ENCODE assay signal across 1 mouse cellular context in the genomic region with DNA sequence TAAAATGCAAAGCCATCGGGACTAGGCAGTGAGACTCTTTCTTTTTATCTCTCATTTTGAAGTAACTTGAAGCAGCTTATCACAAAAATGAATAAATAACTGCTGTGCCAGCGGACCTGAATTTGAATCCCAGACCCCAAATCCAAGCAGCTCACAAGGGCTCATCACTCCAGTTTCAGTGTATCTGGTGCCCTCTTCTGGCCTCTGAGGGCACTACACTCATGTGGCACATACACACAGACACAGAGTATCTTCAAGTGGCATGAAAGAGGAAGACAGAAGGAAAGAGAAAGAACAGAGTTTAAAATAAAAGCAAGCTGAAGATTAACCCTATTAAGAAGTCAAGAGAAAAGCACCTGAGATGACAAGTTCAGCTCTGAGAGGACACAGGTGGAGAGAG.
TF ChIP-seq lines count a peak whose summit lies in the region.

No protein-coding gene starts in this region.

TF ChIP-seq in MEL, 35 proteins besides CTCF, POLR2A, EP300 and RAD21 (continued from another document):
- no peak for TF ChIP-seq POLR2AphosphoS2 (IDR thresholded peaks at IDR 0.05; ENCODE audit: low read length)
- no peak for TF ChIP-seq E2F4 (IDR thresholded peaks at IDR 0.05; ENCODE audit: borderline replicate concordance, low read depth, low read length)
- TF ChIP-seq SIN3A (IDR thresholded peaks at IDR 0.05; ENCODE audit: low read length) = no peak
- TF ChIP-seq NELFE (IDR thresholded peaks at IDR 0.05; ENCODE audit: low read depth, low read length) = no peak
- no peak for TF ChIP-seq HCFC1 (IDR thresholded peaks at IDR 0.05; ENCODE audit: low read depth, low read length)
- no peak for TF ChIP-seq MAFK (IDR thresholded peaks at IDR 0.05; ENCODE audit: borderline replicate concordance, low read depth, low read length)
- TF ChIP-seq MEF2A (IDR thresholded peaks at IDR 0.05; ENCODE audit: extremely low read depth, insufficient replicate concordance, low read depth, low read length, poor library complexity, severe bottlenecking) = no peak
- no peak for TF ChIP-seq CHD1 (IDR thresholded peaks at IDR 0.05; ENCODE audit: low read depth, low read length)
- TF ChIP-seq TCF12 (IDR thresholded peaks at IDR 0.05; ENCODE audit: low read depth, low read length) = no peak
